25 mouse cellular contexts compared by ENCODE assay signal in the genomic region with DNA sequence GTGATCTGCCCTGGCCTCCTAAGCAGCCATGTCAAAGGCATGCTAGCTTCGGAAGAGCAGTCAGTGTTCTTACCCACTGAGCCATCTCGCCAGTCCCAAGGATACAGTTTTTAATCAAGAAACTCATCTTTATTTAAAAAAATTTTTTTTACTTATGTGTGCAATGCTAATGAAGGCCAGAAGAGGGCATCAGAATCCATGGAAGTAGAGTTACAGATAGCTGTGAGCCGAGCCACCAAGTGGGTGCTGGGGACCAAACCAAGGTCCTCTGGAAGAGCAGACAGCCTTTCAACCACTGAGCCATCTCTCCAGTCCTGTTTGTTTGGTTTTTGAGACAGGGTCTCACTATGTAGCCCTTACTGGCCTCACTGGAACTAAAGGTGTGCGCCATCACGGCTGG. TPM values are rescaled to one million over a fixed set of nuclear protein-coding genes. Genes with fewer than 3 reads are reported as not detected.
DNase-seq lines count a peak whose midpoint lies in the region; ATAC-seq and TF ChIP-seq lines count a peak whose summit lies in the region.
"Had no signal": no experiment of that assay in that cellular context is flagged by ENCODE, and none has a peak within 500 bp of the region (broad histone marks: within the 10 kb centered on the region; RNA-seq: fewer than 3 reads in every experiment).

No protein-coding gene starts in this region.

- H3K27ac ChIP-seq in left cerebral cortex, adult 2 months = no peak overlapping the region
- no peak overlapping the region for H3K27ac ChIP-seq in stomach, postnatal 0 days (replicated peaks)
- H3K27ac ChIP-seq: embryonic facial prominence, embryonic 10.5 days; forebrain, embryonic 12.5 days; hindbrain, embryonic 15.5 days; limb, embryonic 12.5 days; liver, embryonic 13.5 days; lung, embryonic 15.5 days; midbrain, embryonic 13.5 days had no signal

- TF ChIP-seq CTCF in left cerebral cortex, adult 2 months (IDR thresholded peaks at IDR 0.05) = peak; percentile 27
- TF ChIP-seq CTCF in Patski (IDR thresholded peaks at IDR 0.05) = peak; percentile 53
- peak; percentile 43 for TF ChIP-seq CTCF in stomach, postnatal 0 days (IDR thresholded peaks at IDR 0.05; ENCODE audit: low read depth)

- no peak for TF ChIP-seq EP300 in stomach, postnatal 0 days (optimal IDR thresholded peaks at IDR 0.05)

- no peaks in the 10 kb centered on the region for H3K27me3 ChIP-seq in Patski
- H3K27me3 ChIP-seq in stomach, postnatal 0 days (ENCODE audit: control insufficient read depth, insufficient read depth, low read length) = no peaks in the 10 kb centered on the region
- H3K27me3 ChIP-seq: hindbrain, embryonic 15.5 days; liver, embryonic 13.5 days; lung, embryonic 15.5 days; midbrain, embryonic 13.5 days had no signal

- DNase-seq in CD4-positive, CD25-positive, alpha-beta regulatory T cell, adult 2 months (ENCODE audit: low read depth, low spot score) = peak; percentile 34
- DNase-seq in left cerebral cortex, adult 2 months (ENCODE audit: extremely low spot score in 1 of 2, low spot score in 2 of 2) = no peak
- no peak for DNase-seq in left cerebral cortex, adult 18-20 months (ENCODE audit: low spot score in 2 of 2)
- DNase-seq in Patski (ENCODE audit: low read depth, low spot score) = no peak
- DNase-seq in stomach, postnatal 0 days (ENCODE audit: low spot score) = no peak
- DNase-seq in kidney, postnatal 25 days = no peak
- DNase-seq: cerebellum, adult 9-10 months; heart, adult 11 months; heart, postnatal 36 days; kidney, adult 18-20 months; kidney, postnatal 14 days; layer of hippocampus, adult 9-11 months; liver, embryonic 13.5 days had no signal

- ATAC-seq in CD4-positive, CD25-positive, alpha-beta regulatory T cell, adult 4 months = no peak
- no peak for ATAC-seq in Patski
- no peak for ATAC-seq in stomach, postnatal 0 days (ENCODE audit: low FRiP score, low TSS enrichment)
- no peak for ATAC-seq in activated CD4-positive, CD25-positive, alpha-beta regulatory T cell, adult 4 months

- no peak overlapping the region for H3K4me2 ChIP-seq in stomach, postnatal 0 days (replicated peaks; ENCODE audit: low read depth)
- H3K4me2 ChIP-seq: forebrain, embryonic 12.5 days; hindbrain, embryonic 15.5 days; limb, embryonic 12.5 days; liver, embryonic 13.5 days; lung, embryonic 15.5 days; midbrain, embryonic 13.5 days had no signal

- intact Hi-C loops in left cerebral cortex, adult 2 months (cut with DNase I) = loop anchor here (5.0 kb wide), 1 partner anchor 84 kb away; the partner anchor contains the start of gene C1ql4

- H3K36me3 ChIP-seq in stomach, postnatal 0 days (ENCODE audit: control insufficient read depth, insufficient read depth, low read length) = no peaks in the 10 kb centered on the region
- H3K36me3 ChIP-seq: embryonic facial prominence, embryonic 10.5 days; forebrain, embryonic 12.5 days; hindbrain, embryonic 15.5 days; limb, embryonic 12.5 days; liver, embryonic 13.5 days; lung, embryonic 15.5 days; midbrain, embryonic 13.5 days had no signal

- CTCF ChIA-PET in Patski (lab: Charles Lee) = interaction anchor here (0.9 to 1.4 kb wide), 2 partner anchors 10 to 27 kb away, joined by 3 to 5 read pairs; no protein-coding TSS in a partner anchor

- H3K9me3 ChIP-seq in stomach, postnatal 0 days (ENCODE audit: control insufficient read depth, low read length) = no peaks in the 10 kb centered on the region
- H3K9me3 ChIP-seq: embryonic facial prominence, embryonic 10.5 days; forebrain, embryonic 12.5 days; hindbrain, embryonic 15.5 days; liver, embryonic 13.5 days; lung, embryonic 15.5 days; midbrain, embryonic 13.5 days had no signal

- POLR2A ChIA-PET in Patski (lab: Charles Lee) = no interaction called here

- 92% methylated on average over 5 of the region's 5 CpGs for WGBS in stomach, postnatal 0 days

- no peaks in the 10 kb centered on the region for H3K4me1 ChIP-seq in stomach, postnatal 0 days (replicated peaks; ENCODE audit: control insufficient read depth, insufficient read depth)

- no peak overlapping the region for H3K4me3 ChIP-seq in left cerebral cortex, adult 2 months
- no peak overlapping the region for H3K4me3 ChIP-seq in stomach, postnatal 0 days (ENCODE audit: low read depth, low read length)
- H3K4me3 ChIP-seq: embryonic facial prominence, embryonic 10.5 days; forebrain, embryonic 12.5 days; hindbrain, embryonic 15.5 days; limb, embryonic 12.5 days; liver, embryonic 13.5 days; lung, embryonic 15.5 days; midbrain, embryonic 13.5 days had no signal

- in situ Hi-C loops in Patski (cut with MboI; ENCODE audit: low pct_unique_long_range_greater_than_20kb) = loop anchor here (5.0 kb wide), 1 partner anchor 94 kb away; no protein-coding TSS in a partner anchor

- no peak overlapping the region for H3K9ac ChIP-seq in stomach, postnatal 0 days (ENCODE audit: low read length)
- H3K9ac ChIP-seq: forebrain, embryonic 12.5 days; hindbrain, embryonic 15.5 days; limb, embryonic 12.5 days; liver, embryonic 13.5 days; lung, embryonic 15.5 days; midbrain, embryonic 13.5 days had no signal

RNA-seq across cellular contexts. Expression of gene Tuba1c, which starts 26.1 kb away (rescaled TPM):
- polyA plus RNA-seq in CD4-positive, CD25-positive, alpha-beta regulatory T cell, adult 4 months (2017; shearing (Covaris generic)) = 100 to 1,000 TPM in 1 of 2 experiments, 10 to 100 TPM in 1; 74.6 to 131 TPM
- 10 to 100 TPM; 56.1 to 61.4 TPM for total RNA-seq in left cerebral cortex, adult 2 months (2021)
- total RNA-seq in left cerebral cortex, adult 18-20 months (2021) = 10 to 100 TPM; 65.4 to 66.8 TPM
- 210 TPM for polyA plus RNA-seq in Patski (2021)
- 145 and 159 TPM in 2 replicates for polyA plus RNA-seq in stomach, postnatal 0 days (2015; fragmentation: Nextera tagmentation; extraction: Ambion mirVana)
- polyA plus RNA-seq in activated CD4-positive, CD25-positive, alpha-beta regulatory T cell, adult 4 months (2017; shearing (Covaris generic)) = 100 to 1,000 TPM in 1 of 2 experiments, 10 to 100 TPM in 1; 98.3 to 120 TPM

RNA-seq across cellular contexts. Expression of gene Tuba1a, which starts 50.1 kb away (rescaled TPM):
- 100 to 1,000 TPM; 212 to 259 TPM for polyA plus RNA-seq in CD4-positive, CD25-positive, alpha-beta regulatory T cell, adult 4 months (2017; shearing (Covaris generic))
- 100 to 1,000 TPM; 817 to 827 TPM for total RNA-seq in left cerebral cortex, adult 2 months (2021)
- total RNA-seq in left cerebral cortex, adult 18-20 months (2021) = 100 to 1,000 TPM; 874 to 893 TPM
- polyA plus RNA-seq in Patski (2021) = 414 TPM
- polyA plus RNA-seq in stomach, postnatal 0 days (2015; fragmentation: Nextera tagmentation; extraction: Ambion mirVana) = 537 and 602 TPM in 2 replicates
- 100 to 1,000 TPM; 243 to 273 TPM for polyA plus RNA-seq in activated CD4-positive, CD25-positive, alpha-beta regulatory T cell, adult 4 months (2017; shearing (Covaris generic))

RNA-seq across cellular contexts. Expression of gene Gm49450, which starts 50.2 kb away (rescaled TPM):
- polyA plus RNA-seq in CD4-positive, CD25-positive, alpha-beta regulatory T cell, adult 4 months (2017; shearing (Covaris generic)) = not detected
- not detected for total RNA-seq in left cerebral cortex, adult 2 months (2021)
- total RNA-seq in left cerebral cortex, adult 18-20 months (2021) = not detected
- polyA plus RNA-seq in Patski (2021) = not detected
- not detected in 2 replicates for polyA plus RNA-seq in stomach, postnatal 0 days (2015; fragmentation: Nextera tagmentation; extraction: Ambion mirVana)
- polyA plus RNA-seq in activated CD4-positive, CD25-positive, alpha-beta regulatory T cell, adult 4 months (2017; shearing (Covaris generic)) = not detected
- total RNA-seq: gastrocnemius, adult 8-10 months; heart, postnatal 36 days had no signal
- polyA plus RNA-seq: embryonic facial prominence, embryonic 10.5 days; forebrain, embryonic 12.5 days; heart, embryonic 14.5 days; hindbrain, embryonic 15.5 days; limb, embryonic 12.5 days; liver, embryonic 13.5 days; lung, embryonic 15.5 days; midbrain, embryonic 13.5 days; neural tube, embryonic 14.5 days had no signal

RNA-seq across cellular contexts. Expression of gene Prph, which starts 51.4 kb away (rescaled TPM):
- not detected for polyA plus RNA-seq in CD4-positive, CD25-positive, alpha-beta regulatory T cell, adult 4 months (2017; shearing (Covaris generic))
- total RNA-seq in left cerebral cortex, adult 2 months (2021) = under 1 TPM; 0.91 to 0.97 TPM
- total RNA-seq in left cerebral cortex, adult 18-20 months (2021) = 1 to 10 TPM in 1 of 2 experiments, under 1 TPM in 1; 0.77 to 2.6 TPM
- 0.76 TPM for polyA plus RNA-seq in Patski (2021)
- polyA plus RNA-seq in stomach, postnatal 0 days (2015; fragmentation: Nextera tagmentation; extraction: Ambion mirVana) = 25.7 and 28.6 TPM in 2 replicates
- polyA plus RNA-seq in activated CD4-positive, CD25-positive, alpha-beta regulatory T cell, adult 4 months (2017; shearing (Covaris generic)) = not detected
- total RNA-seq: common myeloid progenitor, adult 5-6 weeks had no signal
